Comparison of ENCODE assay signal across 13 mouse cellular contexts in genomic region chr15:22232629-22233028, GRCm38 (mm10).
"Had no signal": no experiment of that assay in that cellular context is flagged by ENCODE, and none has a peak within 500 bp of the region (broad histone marks: within the 10 kb centered on the region; RNA-seq: fewer than 3 reads in every experiment).

No protein-coding gene starts in this region.

- H3K4me2 ChIP-seq: limb, embryonic 12.5 days; liver, embryonic 13.5 days; lung, embryonic 15.5 days; midbrain, embryonic 12.5 days; neural tube, embryonic 15.5 days had no signal

- DNase-seq: kidney, adult 8-10 months; kidney, postnatal 25 days; liver; liver, embryonic 13.5 days; liver, postnatal 0 days; thymus, postnatal 4 days had no signal

- H3K9ac ChIP-seq: limb, embryonic 12.5 days; liver, embryonic 13.5 days; liver, postnatal 0 days; lung, embryonic 15.5 days; midbrain, embryonic 12.5 days; neural tube, embryonic 15.5 days had no signal

- H3K27me3 ChIP-seq: limb, embryonic 12.5 days; liver, embryonic 13.5 days; lung, embryonic 15.5 days; midbrain, embryonic 12.5 days; neural tube, embryonic 15.5 days had no signal

- ATAC-seq: liver, postnatal 0 days had no signal

- H3K9me3 ChIP-seq: limb, embryonic 12.5 days; liver, embryonic 13.5 days; lung, embryonic 15.5 days; midbrain, embryonic 12.5 days; neural tube, embryonic 15.5 days had no signal

- H3K4me3 ChIP-seq: left cerebral cortex, adult 2 months; limb, embryonic 12.5 days; liver, embryonic 13.5 days; lung, embryonic 15.5 days; midbrain, embryonic 12.5 days; myocyte; neural tube, embryonic 15.5 days had no signal

- H3K27ac ChIP-seq: left cerebral cortex, adult 2 months; limb, embryonic 12.5 days; liver, embryonic 13.5 days; lung, embryonic 15.5 days; midbrain, embryonic 12.5 days; neural tube, embryonic 15.5 days; stomach, postnatal 0 days had no signal

- H3K36me3 ChIP-seq: limb, embryonic 12.5 days; liver, embryonic 13.5 days; lung, embryonic 15.5 days; midbrain, embryonic 12.5 days; neural tube, embryonic 15.5 days had no signal

- H3K4me1 ChIP-seq: limb, embryonic 12.5 days; liver, embryonic 13.5 days; lung, embryonic 15.5 days; midbrain, embryonic 12.5 days; neural tube, embryonic 15.5 days had no signal
